Comparison of ENCODE assay signal across 8 mouse cellular contexts in the genomic region with DNA sequence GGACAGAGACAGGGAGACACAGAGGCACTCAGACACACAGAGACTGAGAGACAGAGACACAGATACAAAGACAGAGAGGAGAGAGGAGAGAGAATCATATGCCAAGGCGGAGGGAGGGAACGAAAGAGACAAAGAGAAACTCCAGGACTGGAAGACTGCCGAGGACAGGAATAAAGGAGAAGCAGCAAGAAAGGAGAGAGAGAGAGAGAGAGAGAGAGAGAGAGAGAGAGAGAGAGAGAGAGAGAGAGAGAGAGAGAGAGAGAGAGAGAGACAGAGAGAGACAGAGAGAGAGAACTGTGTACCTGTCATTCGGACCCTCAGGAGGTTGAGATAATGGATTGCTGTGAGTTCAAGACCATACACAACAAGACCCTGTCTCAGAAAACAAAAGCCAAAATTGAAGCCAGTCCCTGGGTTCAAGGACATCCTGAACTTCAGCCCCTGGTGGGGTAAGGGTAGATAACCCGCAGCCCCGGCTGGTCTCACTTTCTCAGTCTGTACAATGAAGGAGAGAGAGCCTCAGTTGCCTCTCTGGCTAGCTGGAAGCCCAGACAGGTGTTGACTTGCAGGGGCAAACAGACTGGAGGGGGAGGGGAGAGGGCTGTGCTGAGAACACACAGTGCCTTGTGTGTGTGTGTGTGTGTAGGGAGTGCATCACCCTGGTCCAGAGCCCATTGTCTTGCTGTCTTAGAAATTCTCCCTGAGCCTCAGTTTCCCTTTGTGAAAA. TPM values are rescaled to one million over a fixed set of nuclear protein-coding genes. Genes with fewer than 3 reads are reported as not detected.
DNase-seq lines count a peak whose midpoint lies in the region; ATAC-seq and TF ChIP-seq lines count a peak whose summit lies in the region.

No protein-coding gene starts in this region.

- H3K9ac ChIP-seq in hindbrain, embryonic 15.5 days: peak overlapping the region; percentile 70
- peak overlapping the region; percentile 94 for H3K9ac ChIP-seq in midbrain, postnatal 0 days (replicated peaks; ENCODE audit: low read length, poor library complexity, severe bottlenecking)

- H3K9me3 ChIP-seq in embryonic facial prominence, embryonic 10.5 days: no peaks in the 10 kb centered on the region
- no peaks in the 10 kb centered on the region for H3K9me3 ChIP-seq in hindbrain, embryonic 15.5 days
- H3K9me3 ChIP-seq in midbrain, postnatal 0 days (ENCODE audit: low read length): no peaks in the 10 kb centered on the region

- peaks cover 9% of the 10 kb centered on the region for H3K27me3 ChIP-seq in embryonic facial prominence, embryonic 10.5 days (replicated peaks; ENCODE audit: low read depth, poor library complexity, severe bottlenecking)
- peaks cover 8% of the 10 kb centered on the region; the same call in 1 of the 2 replicates for H3K27me3 ChIP-seq in hindbrain, embryonic 15.5 days
- H3K27me3 ChIP-seq in midbrain, postnatal 0 days (ENCODE audit: insufficient read depth, low read length): no peaks in the 10 kb centered on the region

- DNase-seq in layer of hippocampus, adult 2 months (ENCODE audit: low spot score in 2 of 2): no peak
- DNase-seq in layer of hippocampus, postnatal 10 days (ENCODE audit: low spot score in 2 of 2): no peak
- no peak for DNase-seq in embryonic facial prominence, embryonic 10.5 days (ENCODE audit: low spot score)
- DNase-seq in midbrain, postnatal 0 days (ENCODE audit: low spot score): peak; percentile 14
- DNase-seq in yolk sac, embryonic 10.5 days (ENCODE audit: low spot score): no peak
- DNase-seq in embryo, embryonic 11 days: no peak
- no peak for DNase-seq in gastrocnemius, adult 8-10 months (ENCODE audit: low spot score in 2 of 2)

- peaks cover 55% of the 10 kb centered on the region for H3K4me1 ChIP-seq in embryonic facial prominence, embryonic 10.5 days
- peaks cover 30% of the 10 kb centered on the region for H3K4me1 ChIP-seq in hindbrain, embryonic 15.5 days (replicated peaks)
- peaks cover 13% of the 10 kb centered on the region for H3K4me1 ChIP-seq in midbrain, postnatal 0 days (ENCODE audit: insufficient read depth, low read length)

- WGBS in embryonic facial prominence, embryonic 10.5 days: 17% methylated on average over 6 of the region's 6 CpGs
- WGBS in hindbrain, embryonic 15.5 days: 12% methylated on average over 6 of the region's 6 CpGs
- WGBS in midbrain, postnatal 0 days: 20% methylated on average over 6 of the region's 6 CpGs

- peaks cover 27% of the 10 kb centered on the region for H3K36me3 ChIP-seq in embryonic facial prominence, embryonic 10.5 days (replicated peaks)
- no peaks in the 10 kb centered on the region for H3K36me3 ChIP-seq in hindbrain, embryonic 15.5 days
- H3K36me3 ChIP-seq in midbrain, postnatal 0 days (ENCODE audit: insufficient read depth, low read length): no peaks in the 10 kb centered on the region

- H3K27ac ChIP-seq in layer of hippocampus, adult 2 months: peak overlapping the region; percentile 93
- H3K27ac ChIP-seq in embryonic facial prominence, embryonic 10.5 days (replicated peaks): peak overlapping the region; percentile 94
- peak overlapping the region; percentile 78 for H3K27ac ChIP-seq in hindbrain, embryonic 15.5 days (replicated peaks)
- H3K27ac ChIP-seq in midbrain, postnatal 0 days (ENCODE audit: low read depth, low read length): peak overlapping the region; percentile 81

- no peak for TF ChIP-seq CTCF in layer of hippocampus, adult 2 months (conservative IDR thresholded peaks at IDR 0.05)
- no peak for TF ChIP-seq CTCF in midbrain, postnatal 0 days (IDR thresholded peaks at IDR 0.05)

- H3K4me3 ChIP-seq in layer of hippocampus, adult 2 months: peak overlapping the region; percentile 91
- H3K4me3 ChIP-seq in embryonic facial prominence, embryonic 10.5 days: peak overlapping the region; percentile 99
- H3K4me3 ChIP-seq in hindbrain, embryonic 15.5 days: peak overlapping the region; percentile 90
- H3K4me3 ChIP-seq in midbrain, postnatal 0 days (ENCODE audit: low read depth, low read length): peak overlapping the region; percentile 92

- no peak for ATAC-seq in hindbrain, embryonic 15.5 days (ENCODE audit: low FRiP score, low read depth)
- ATAC-seq in midbrain, postnatal 0 days (ENCODE audit: low FRiP score): no peak

- peak overlapping the region; percentile 97 for H3K4me2 ChIP-seq in hindbrain, embryonic 15.5 days
- peak overlapping the region; percentile 95 for H3K4me2 ChIP-seq in midbrain, postnatal 0 days (ENCODE audit: low read depth, low read length, poor library complexity, severe bottlenecking)

RNA-seq across cellular contexts. Expression of a gene that starts 0.7 kb away (rescaled TPM):
- total RNA-seq in layer of hippocampus, adult 2 months (2021): 10 to 100 TPM; 92.9 to 99.6 TPM
- total RNA-seq in layer of hippocampus, postnatal 10 days (2021): 100 to 1,000 TPM; 115 to 132 TPM
- 7.1 and 8.0 TPM in 2 replicates for polyA plus RNA-seq in embryonic facial prominence, embryonic 10.5 days (2016; fragmentation: Nextera tagmentation; extraction: Ambion mirVana)
- 18.4 and 18.7 TPM in 2 replicates for polyA plus RNA-seq in hindbrain, embryonic 15.5 days (2015; fragmentation: Nextera tagmentation; extraction: Ambion mirVana)
- 58.1 and 68.9 TPM in 2 replicates for total RNA-seq in midbrain, postnatal 0 days (2014; rRNA removed)
- 16.2 and 17.0 TPM in 2 replicates for polyA plus RNA-seq in midbrain, postnatal 0 days (2015; fragmentation: Nextera tagmentation; extraction: Ambion mirVana)
- 10 to 100 TPM; 18.0 to 20.0 (median 19.8) TPM for total RNA-seq in gastrocnemius, adult 8-10 months (2022)

RNA-seq across cellular contexts. Expression of a gene that starts 3.8 kb away (rescaled TPM):
- under 1 TPM; 0.10 to 0.38 TPM for total RNA-seq in layer of hippocampus, adult 2 months (2021)
- 1 to 10 TPM in 1 of 2 experiments, under 1 TPM in 1; 0.69 to 1.1 TPM for total RNA-seq in layer of hippocampus, postnatal 10 days (2021)
- 1.2 and 1.3 TPM in 2 replicates for polyA plus RNA-seq in embryonic facial prominence, embryonic 10.5 days (2016; fragmentation: Nextera tagmentation; extraction: Ambion mirVana)
- polyA plus RNA-seq in hindbrain, embryonic 15.5 days (2015; fragmentation: Nextera tagmentation; extraction: Ambion mirVana): 0.76 and 0.82 TPM in 2 replicates
- 0.28 and 0.49 TPM in 2 replicates for total RNA-seq in midbrain, postnatal 0 days (2014; rRNA removed)
- polyA plus RNA-seq in midbrain, postnatal 0 days (2015; fragmentation: Nextera tagmentation; extraction: Ambion mirVana): 1.5 and 1.6 TPM in 2 replicates
- total RNA-seq in gastrocnemius, adult 8-10 months (2022): under 1 TPM; 0.27 to 0.80 (median 0.35) TPM

RNA-seq across cellular contexts. Expression of a gene that starts 48.9 kb away (rescaled TPM):
- 1 to 10 TPM; 6.0 to 6.9 TPM for total RNA-seq in layer of hippocampus, adult 2 months (2021)
- 1 to 10 TPM; 6.9 to 8.2 TPM for total RNA-seq in layer of hippocampus, postnatal 10 days (2021)
- polyA plus RNA-seq in embryonic facial prominence, embryonic 10.5 days (2016; fragmentation: Nextera tagmentation; extraction: Ambion mirVana): 1.9 TPM in 2 replicates
- 4.5 and 4.8 TPM in 2 replicates for polyA plus RNA-seq in hindbrain, embryonic 15.5 days (2015; fragmentation: Nextera tagmentation; extraction: Ambion mirVana)
- total RNA-seq in midbrain, postnatal 0 days (2014; rRNA removed): 17.8 and 21.4 TPM in 2 replicates
- 3.9 and 4.2 TPM in 2 replicates for polyA plus RNA-seq in midbrain, postnatal 0 days (2015; fragmentation: Nextera tagmentation; extraction: Ambion mirVana)
- 1 to 10 TPM; 2.1 to 2.7 (median 2.3) TPM for total RNA-seq in gastrocnemius, adult 8-10 months (2022)

RNA-seq across cellular contexts. Expression of a gene that starts 48.9 kb away (rescaled TPM):
- total RNA-seq in layer of hippocampus, adult 2 months (2021): 10 to 100 TPM; 17.2 to 20.7 TPM
- total RNA-seq in layer of hippocampus, postnatal 10 days (2021): 10 to 100 TPM; 22.3 to 24.6 TPM
- 72.6 and 73.9 TPM in 2 replicates for polyA plus RNA-seq in embryonic facial prominence, embryonic 10.5 days (2016; fragmentation: Nextera tagmentation; extraction: Ambion mirVana)
- polyA plus RNA-seq in hindbrain, embryonic 15.5 days (2015; fragmentation: Nextera tagmentation; extraction: Ambion mirVana): 39.4 and 41.4 TPM in 2 replicates
- 14.9 and 23.9 TPM in 2 replicates for total RNA-seq in midbrain, postnatal 0 days (2014; rRNA removed)
- 32.2 and 32.6 TPM in 2 replicates for polyA plus RNA-seq in midbrain, postnatal 0 days (2015; fragmentation: Nextera tagmentation; extraction: Ambion mirVana)
- total RNA-seq in gastrocnemius, adult 8-10 months (2022): 10 to 100 TPM in 1 of 4 experiments, 1 to 10 TPM in 3; 7.6 to 10.2 (median 8.8) TPM

RNA-seq across cellular contexts. Expression of a gene that starts 54.7 kb away (rescaled TPM):
- not detected for total RNA-seq in layer of hippocampus, adult 2 months (2021)
- total RNA-seq in layer of hippocampus, postnatal 10 days (2021): under 1 TPM in 1 of 2 experiments, not detected in 1; 0.27 TPM
- polyA plus RNA-seq in embryonic facial prominence, embryonic 10.5 days (2016; fragmentation: Nextera tagmentation; extraction: Ambion mirVana): 0.20 TPM in 1 of 2 replicates, not detected in the other
- polyA plus RNA-seq in hindbrain, embryonic 15.5 days (2015; fragmentation: Nextera tagmentation; extraction: Ambion mirVana): 0.23 and 1.4 TPM in 2 replicates
- 0.38 and 8.2 TPM in 2 replicates for total RNA-seq in midbrain, postnatal 0 days (2014; rRNA removed)
- 0.21 and 0.25 TPM in 2 replicates for polyA plus RNA-seq in midbrain, postnatal 0 days (2015; fragmentation: Nextera tagmentation; extraction: Ambion mirVana)
- over 10,000 TPM; 38,224 to 44,934 (median 40,442) TPM for total RNA-seq in gastrocnemius, adult 8-10 months (2022)
